Mouse (Mus musculus): ENCODE measurements around the gene Klhl26. TPM values are rescaled to one million over a fixed set of nuclear protein-coding genes. Genes with fewer than 3 reads are reported as not detected.

Klhl26 gene
- polyA plus RNA-seq, 1 experiment from 2014 or later, result 24.4 TPM

GRCm38 (mm10) chr8:70492664-70493640 lies 16.2 kb upstream of the Klhl26 start, which contains the start of gene Crlf1:
TSS of gene Crlf1 (plus strand) at chr8:70493158.
- no peak for TF ChIP-seq CTCF (IDR thresholded peaks at IDR 0.05; ENCODE audit: low read depth)
- Histone ChIP-seq H3K4me2 (peak within 1 kb of the TSS; percentile 82), H3K9ac (peak within 1 kb of the TSS; percentile 54), H3K27ac (ENCODE audit: low read depth) (peak within 1 kb of the TSS; percentile 59; the same call in 1 of the 2 replicates), H3K4me3 (ENCODE audit: low read depth, low read length) (peak within 1 kb of the TSS; percentile 50), H3K4me1 (ENCODE audit: insufficient read depth) (peaks cover 12% of the 10 kb centered on the region), H3K27me3 (ENCODE audit: insufficient read depth, low read length) (peaks cover 98% of the 10 kb centered on the region), H3K36me3 (ENCODE audit: insufficient read depth) (no peaks in the 10 kb centered on the region), H3K9me3 (ENCODE audit: low read depth, low read length) (no peaks in the 10 kb centered on the region)
- under 1% methylated on average over 81 of the region's 93 CpGs for WGBS
- ATAC-seq (ENCODE audit: insufficient read depth) (peak; percentile 13; the same call in 1 of the 2 replicates), DNase-seq (no peak)

- 4% methylated on average over 20 of the region's 20 CpGs for WGBS
- H3K36me3 ChIP-seq (ENCODE audit: insufficient read depth), result no peaks in the 10 kb centered on the region
- H3K9me3 ChIP-seq (ENCODE audit: low read depth, low read length), result no peaks in the 10 kb centered on the region
- peaks cover 97% of the 10 kb centered on the region for H3K27me3 ChIP-seq (ENCODE audit: insufficient read depth, low read length)
- H3K4me2 ChIP-seq, result peak overlapping the region; percentile 82
- ATAC-seq (ENCODE audit: insufficient read depth) (no peak), DNase-seq (no peak)
- no peak for TF ChIP-seq CTCF (IDR thresholded peaks at IDR 0.05; ENCODE audit: low read depth)
- peaks cover 16% of the 10 kb centered on the region for H3K4me1 ChIP-seq (ENCODE audit: insufficient read depth)
- peak overlapping the region; percentile 88 for H3K27ac ChIP-seq (ENCODE audit: low read depth)
- H3K9ac ChIP-seq, result no peak overlapping the region
- H3K4me3 ChIP-seq (ENCODE audit: low read depth, low read length), result peak overlapping the region; percentile 50; the same call in 1 of the 2 replicates
Observed at GRCm38 (mm10) chr8:70490880-70491495, 14.2 kb upstream of the Klhl26 start.

- Histone ChIP-seq H3K4me2 (peak overlapping the region; percentile 82), H3K9ac (no peak overlapping the region), H3K27me3 (ENCODE audit: insufficient read depth, low read length) (peaks cover 96% of the 10 kb centered on the region), H3K4me3 (ENCODE audit: low read depth, low read length) (peak overlapping the region; percentile 50), H3K4me1 (ENCODE audit: insufficient read depth) (peaks cover 16% of the 10 kb centered on the region), H3K27ac (ENCODE audit: low read depth) (peak overlapping the region; percentile 88), H3K36me3 (ENCODE audit: insufficient read depth) (no peaks in the 10 kb centered on the region), H3K9me3 (ENCODE audit: low read depth, low read length) (no peaks in the 10 kb centered on the region)
- 14% methylated on average over 10 of the region's 10 CpGs for whole genome bisulfite sequencing
- TF ChIP-seq CTCF (IDR thresholded peaks at IDR 0.05; ENCODE audit: low read depth), result no peak
- DNase-seq, result no peak
- ATAC-seq (ENCODE audit: insufficient read depth), result no peak
Observed at GRCm38 (mm10) chr8:70490061-70490879, 13.5 kb upstream of the Klhl26 start.

- peaks cover 93% of the 10 kb centered on the region for H3K27me3 ChIP-seq (ENCODE audit: insufficient read depth, low read length)
- peak overlapping the region; percentile 32 for H3K4me3 ChIP-seq (ENCODE audit: low read depth, low read length)
- H3K4me2 ChIP-seq, result peak overlapping the region; percentile 63
- no peak for TF ChIP-seq CTCF (IDR thresholded peaks at IDR 0.05; ENCODE audit: low read depth)
- DNase-seq (no peak), ATAC-seq (ENCODE audit: insufficient read depth) (no peak)
- peaks cover 16% of the 10 kb centered on the region for H3K4me1 ChIP-seq (ENCODE audit: insufficient read depth)
- under 1% methylated on average over 28 of the region's 41 CpGs for WGBS
- H3K27ac ChIP-seq (ENCODE audit: low read depth), result peak overlapping the region; percentile 86
- H3K36me3 ChIP-seq (ENCODE audit: insufficient read depth), result no peaks in the 10 kb centered on the region
- peak overlapping the region; percentile 42 for H3K9ac ChIP-seq
- H3K9me3 ChIP-seq (ENCODE audit: low read depth, low read length), result no peaks in the 10 kb centered on the region
Observed at GRCm38 (mm10) chr8:70489576-70489975, 12.8 kb upstream of the Klhl26 start.

GRCm38 (mm10) chr8:70488931-70489470 lies 12.2 kb upstream of the Klhl26 start:
- H3K4me3 ChIP-seq (ENCODE audit: low read depth, low read length), result peak overlapping the region; percentile 32
- peaks cover 17% of the 10 kb centered on the region for H3K4me1 ChIP-seq (ENCODE audit: insufficient read depth)
- WGBS, result 2% methylated on average over 14 of the region's 14 CpGs
- no peak for TF ChIP-seq CTCF (IDR thresholded peaks at IDR 0.05; ENCODE audit: low read depth)
- H3K27ac ChIP-seq (ENCODE audit: low read depth), result peak overlapping the region; percentile 86
- DNase-seq (no peak), ATAC-seq (ENCODE audit: insufficient read depth) (no peak)
- H3K4me2 ChIP-seq, result peak overlapping the region; percentile 63
- no peaks in the 10 kb centered on the region for H3K36me3 ChIP-seq (ENCODE audit: insufficient read depth)
- peak overlapping the region; percentile 42 for H3K9ac ChIP-seq
- H3K27me3 ChIP-seq (ENCODE audit: insufficient read depth, low read length), result peaks cover 91% of the 10 kb centered on the region
- no peaks in the 10 kb centered on the region for H3K9me3 ChIP-seq (ENCODE audit: low read depth, low read length)

- H3K27ac ChIP-seq (ENCODE audit: low read depth), result peak overlapping the region; percentile 86
Observed at GRCm38 (mm10) chr8:70487993-70488796, 11.4 kb upstream of the Klhl26 start.

More at GRCm38 (mm10) chr8:70487993-70488796, 11.4 kb upstream of the Klhl26 start:
- peaks cover 20% of the 10 kb centered on the region for H3K4me1 ChIP-seq (ENCODE audit: insufficient read depth)
- DNase-seq, result no peak
- no peaks in the 10 kb centered on the region for H3K9me3 ChIP-seq (ENCODE audit: low read depth, low read length)
- ATAC-seq (ENCODE audit: insufficient read depth), result no peak
- H3K4me2 ChIP-seq, result peak overlapping the region; percentile 63
- 3% methylated on average over 55 of the region's 55 CpGs for WGBS
- peak overlapping the region; percentile 32 for H3K4me3 ChIP-seq (ENCODE audit: low read depth, low read length)
- H3K27me3 ChIP-seq (ENCODE audit: insufficient read depth, low read length), result peaks cover 82% of the 10 kb centered on the region
- TF ChIP-seq CTCF (IDR thresholded peaks at IDR 0.05; ENCODE audit: low read depth), result no peak
- no peaks in the 10 kb centered on the region for H3K36me3 ChIP-seq (ENCODE audit: insufficient read depth)
- 0 out of 2 replicates have a peak overlapping the region, but pooled peaks have one; percentile 23 for H3K9ac ChIP-seq

All from lung, embryonic 14.5 days (tissue).